Mouse (Mus musculus): ENCODE data around the gene Ust. TPM values are rescaled to one million over a fixed set of nuclear protein-coding genes. Genes with fewer than 3 reads are reported as not detected.

Ust gene
- polyA plus RNA-seq, 1 experiment from 2014 or later = 8.5 TPM

- H3K4me1 ChIP-seq = peaks cover 27% of the 10 kb centered on the region
- no peaks in the 10 kb centered on the region for H3K36me3 ChIP-seq
- no peak overlapping the region for H3K4me3 ChIP-seq
- no peak overlapping the region for H3K4me2 ChIP-seq
- WGBS = 65% methylated on average over 7 of the region's 7 CpGs
- no peak for ATAC-seq (ENCODE audit: insufficient number of reproducible peaks, insufficient read depth, low FRiP score, low TSS enrichment, low read depth)
- no peak overlapping the region for H3K9ac ChIP-seq
- H3K27ac ChIP-seq = no peak overlapping the region
- peaks cover 7% of the 10 kb centered on the region; the same call in 1 of the 2 replicates for H3K27me3 ChIP-seq
- H3K9me3 ChIP-seq = no peaks in the 10 kb centered on the region
Observed at GRCm38 (mm10) chr10:8520766-8521395, 2.3 kb upstream of the Ust start.

DNA sequence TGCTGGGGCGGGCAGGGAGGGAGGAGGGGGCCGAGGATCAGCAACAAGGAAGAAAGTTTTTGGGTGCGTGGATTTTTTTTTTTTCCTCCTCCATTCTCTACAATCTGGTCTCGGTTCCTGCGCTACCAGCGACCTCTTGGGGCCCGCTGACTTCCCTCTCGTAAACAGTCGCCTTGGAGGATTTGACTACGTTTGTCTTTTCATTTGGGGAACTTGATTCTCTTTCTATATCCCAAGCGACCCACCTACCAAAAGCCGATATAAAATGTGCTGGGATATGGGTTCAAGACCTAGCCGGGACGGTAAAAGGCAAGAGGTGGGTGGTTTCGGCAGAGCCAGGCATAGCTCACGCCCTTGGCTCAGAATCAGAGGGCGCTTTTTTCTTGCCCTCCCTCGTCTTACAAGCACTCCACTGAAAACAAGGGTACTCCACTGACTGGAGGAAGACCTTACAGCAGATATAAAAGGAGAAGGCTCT lies 428 bp upstream of the Ust start:
- no peaks in the 10 kb centered on the region for H3K9me3 ChIP-seq
- WGBS = 2% methylated on average over 18 of the region's 18 CpGs
- peak overlapping the region; percentile 79 for H3K4me3 ChIP-seq
- no peak for ATAC-seq (ENCODE audit: insufficient number of reproducible peaks, insufficient read depth, low FRiP score, low TSS enrichment, low read depth)
- H3K4me1 ChIP-seq = peaks cover 27% of the 10 kb centered on the region
- H3K36me3 ChIP-seq = no peaks in the 10 kb centered on the region
- peaks cover 7% of the 10 kb centered on the region; the same call in 1 of the 2 replicates for H3K27me3 ChIP-seq
- H3K4me2 ChIP-seq = peak overlapping the region; percentile 93
- H3K9ac ChIP-seq = peak overlapping the region; percentile 83
- peak overlapping the region; percentile 48 for H3K27ac ChIP-seq

DNA sequence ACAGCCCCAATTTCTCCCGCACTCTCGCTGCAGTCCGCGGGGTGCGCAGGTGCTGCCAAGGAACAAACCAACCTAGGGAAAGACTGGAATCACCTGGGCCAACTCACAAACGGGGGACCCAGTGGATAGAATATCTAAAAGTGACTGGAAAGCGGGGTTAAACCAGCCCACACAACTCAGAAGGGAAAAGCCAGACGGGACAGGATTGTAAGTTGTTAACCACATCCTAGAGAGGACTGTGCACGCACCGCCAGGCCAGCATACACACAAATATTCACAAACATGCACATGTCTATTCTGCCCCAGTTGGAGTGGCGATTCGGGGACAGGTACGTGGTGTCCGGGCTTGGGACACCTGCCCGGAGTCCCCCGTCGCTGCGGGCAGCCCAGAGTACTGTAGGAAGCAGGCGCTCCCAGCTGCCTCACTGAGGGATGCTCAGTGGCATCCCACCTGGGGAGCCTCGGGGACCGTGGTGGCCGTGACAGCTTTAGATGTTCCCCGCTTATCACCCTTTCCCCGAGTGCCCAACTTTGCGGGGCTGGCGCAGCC lies 959 bp downstream of the Ust start:
- H3K27ac ChIP-seq = peak overlapping the region; percentile 78; the same call in 1 of the 2 replicates
- WGBS = under 1% methylated on average over 26 of the region's 26 CpGs
- peak overlapping the region; percentile 93 for H3K4me2 ChIP-seq
- no peaks in the 10 kb centered on the region for H3K36me3 ChIP-seq
- H3K9ac ChIP-seq = peak overlapping the region; percentile 83
- no peak for ATAC-seq (ENCODE audit: insufficient number of reproducible peaks, insufficient read depth, low FRiP score, low TSS enrichment, low read depth)
- H3K27me3 ChIP-seq = peaks cover 7% of the 10 kb centered on the region; the same call in 1 of the 2 replicates
- no peaks in the 10 kb centered on the region for H3K9me3 ChIP-seq
- peaks cover 30% of the 10 kb centered on the region for H3K4me1 ChIP-seq
- H3K4me3 ChIP-seq = peak overlapping the region; percentile 79

GRCm38 (mm10) chr10:8516916-8517524 lies 1.6 kb downstream of the Ust start:
- Histone ChIP-seq H3K4me2 (peak overlapping the region; percentile 93), H3K4me3 (peak overlapping the region; percentile 79), H3K9me3 (no peaks in the 10 kb centered on the region), H3K27me3 (peaks cover 7% of the 10 kb centered on the region; the same call in 1 of the 2 replicates), H3K27ac (no peak overlapping the region), H3K9ac (peak overlapping the region; percentile 83), H3K36me3 (no peaks in the 10 kb centered on the region), H3K4me1 (peaks cover 30% of the 10 kb centered on the region)
- ATAC-seq (ENCODE audit: insufficient number of reproducible peaks, insufficient read depth, low FRiP score, low TSS enrichment, low read depth) = no peak
- WGBS = 13% methylated on average over 9 of the region's 9 CpGs

- no peaks in the 10 kb centered on the region for H3K9me3 ChIP-seq
- no peaks in the 10 kb centered on the region for H3K36me3 ChIP-seq
- no peak overlapping the region for H3K4me3 ChIP-seq
- H3K4me2 ChIP-seq = no peak overlapping the region
- WGBS = 88% methylated on average over 3 of the region's 3 CpGs
- no peak overlapping the region for H3K27ac ChIP-seq
- H3K4me1 ChIP-seq = peaks cover 26% of the 10 kb centered on the region
- H3K27me3 ChIP-seq = peaks cover 3% of the 10 kb centered on the region; the same call in 1 of the 2 replicates
- no peak overlapping the region for H3K9ac ChIP-seq
- ATAC-seq (ENCODE audit: insufficient number of reproducible peaks, insufficient read depth, low FRiP score, low TSS enrichment, low read depth) = no peak
Observed at GRCm38 (mm10) chr10:8513690-8514089, 4.9 kb downstream of the Ust start.

- Histone ChIP-seq H3K4me1 (peaks cover 19% of the 10 kb centered on the region), H3K9ac (no peak overlapping the region), H3K4me2 (no peak overlapping the region), H3K9me3 (no peaks in the 10 kb centered on the region), H3K27me3 (peaks cover 3% of the 10 kb centered on the region; the same call in 1 of the 2 replicates), H3K4me3 (no peak overlapping the region), H3K27ac (no peak overlapping the region), H3K36me3 (no peaks in the 10 kb centered on the region)
- whole genome bisulfite sequencing = 83% methylated on average over 6 of the region's 6 CpGs
- ATAC-seq (ENCODE audit: insufficient number of reproducible peaks, insufficient read depth, low FRiP score, low TSS enrichment, low read depth) = no peak
Observed at GRCm38 (mm10) chr10:8512222-8512621, 6.4 kb downstream of the Ust start.

- Histone ChIP-seq H3K27me3 (no peaks in the 10 kb centered on the region; the same call in 1 of the 2 replicates), H3K4me3 (no peak overlapping the region), H3K36me3 (no peaks in the 10 kb centered on the region), H3K9me3 (no peaks in the 10 kb centered on the region), H3K4me2 (no peak overlapping the region), H3K27ac (no peak overlapping the region), H3K4me1 (peaks cover 17% of the 10 kb centered on the region), H3K9ac (no peak overlapping the region)
- ATAC-seq (ENCODE audit: insufficient number of reproducible peaks, insufficient read depth, low FRiP score, low TSS enrichment, low read depth) = no peak
- WGBS = 68% methylated on average over 8 of the region's 8 CpGs
Observed at GRCm38 (mm10) chr10:8511760-8512159, 6.9 kb downstream of the Ust start.

DNA sequence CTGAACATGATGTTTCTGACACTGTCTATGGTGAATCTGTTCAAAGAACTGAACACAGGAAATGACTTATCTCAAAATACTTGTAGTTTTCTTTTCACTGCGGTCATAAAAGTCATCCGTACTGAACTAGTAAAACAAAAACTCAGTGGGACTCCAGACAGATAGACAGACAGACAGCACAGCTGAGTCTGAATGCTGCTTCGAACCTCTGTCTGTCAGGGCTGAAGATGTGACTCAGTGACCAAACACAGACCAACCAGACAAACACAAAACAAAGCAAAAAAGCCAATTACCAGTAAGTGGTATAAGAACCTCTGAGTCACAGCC lies 12.4 kb downstream of the Ust start:
- Histone ChIP-seq H3K27ac (no peak overlapping the region), H3K27me3 (no peaks in the 10 kb centered on the region), H3K9ac (no peak overlapping the region), H3K4me1 (peaks cover 21% of the 10 kb centered on the region), H3K4me2 (no peak overlapping the region), H3K36me3 (no peaks in the 10 kb centered on the region), H3K4me3 (no peak overlapping the region), H3K9me3 (no peaks in the 10 kb centered on the region)
- ATAC-seq (ENCODE audit: insufficient number of reproducible peaks, insufficient read depth, low FRiP score, low TSS enrichment, low read depth) = no peak
- 73% methylated on average over 3 of the region's 3 CpGs for WGBS

GRCm38 (mm10) chr10:8505346-8506246 lies 13.0 kb downstream of the Ust start:
- H3K9me3 ChIP-seq = no peaks in the 10 kb centered on the region
- H3K36me3 ChIP-seq = no peaks in the 10 kb centered on the region
- no peak overlapping the region for H3K4me3 ChIP-seq
- no peaks in the 10 kb centered on the region for H3K27me3 ChIP-seq
- H3K27ac ChIP-seq = 0 out of 2 replicates have a peak overlapping the region, but pooled peaks have one; percentile 17
- WGBS = 41% methylated on average over 13 of the region's 13 CpGs
- H3K4me2 ChIP-seq = peak overlapping the region; percentile 16
- no peak for ATAC-seq (ENCODE audit: insufficient number of reproducible peaks, insufficient read depth, low FRiP score, low TSS enrichment, low read depth)
- no peak overlapping the region for H3K9ac ChIP-seq
- peaks cover 21% of the 10 kb centered on the region for H3K4me1 ChIP-seq

DNA sequence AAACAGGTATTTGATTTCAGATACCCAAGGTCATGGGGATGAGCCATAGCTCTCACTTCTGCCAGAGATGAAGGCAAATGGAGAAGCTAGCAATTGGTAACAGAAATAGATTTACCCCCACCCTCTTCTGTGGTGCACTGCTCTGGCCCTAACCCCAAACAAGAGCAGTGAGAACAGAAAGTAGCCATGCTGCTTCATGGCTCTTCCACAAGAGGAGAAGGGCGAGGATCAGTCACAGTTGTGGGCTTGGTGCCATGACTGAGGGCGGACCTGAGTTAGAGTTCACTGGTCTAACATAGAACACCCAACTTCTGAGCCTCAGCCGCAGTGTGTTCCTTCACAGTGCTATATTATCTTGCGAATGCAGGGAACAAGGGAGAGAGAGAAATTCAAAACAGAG lies 13.8 kb downstream of the Ust start:
- 43% methylated on average over 4 of the region's 4 CpGs for WGBS
- no peak for ATAC-seq (ENCODE audit: insufficient number of reproducible peaks, insufficient read depth, low FRiP score, low TSS enrichment, low read depth)
- peak overlapping the region; percentile 17; the same call in 1 of the 2 replicates for H3K27ac ChIP-seq

More for the DNA sequence above, 13.8 kb downstream of the Ust start:
- Histone ChIP-seq H3K9ac (no peak overlapping the region), H3K36me3 (no peaks in the 10 kb centered on the region), H3K4me1 (peaks cover 21% of the 10 kb centered on the region), H3K4me3 (no peak overlapping the region), H3K9me3 (no peaks in the 10 kb centered on the region), H3K4me2 (peak overlapping the region; percentile 16), H3K27me3 (no peaks in the 10 kb centered on the region)
